9 mouse cellular contexts compared by ENCODE assay signal in genomic region chr14:73389059-73389458, GRCm38 (mm10). TPM values are rescaled to one million over a fixed set of nuclear protein-coding genes. Genes with fewer than 3 reads are reported as not detected.
DNase-seq lines count a peak whose midpoint lies in the region.
"Had no signal": no experiment of that assay in that cellular context is flagged by ENCODE, and none has a peak within 500 bp of the region (broad histone marks: within the 10 kb centered on the region; RNA-seq: fewer than 3 reads in every experiment).

No protein-coding gene starts in this region.

- peak; percentile 23 for DNase-seq in gastrocnemius, postnatal 25 days
- DNase-seq in gastrocnemius, postnatal 10 days, result no peak
- peak; percentile 32 to 43 for DNase-seq in spleen, postnatal 36 days (ENCODE audit: low spot score in 2 of 2)
- no peak for DNase-seq in spleen, postnatal 14 days (ENCODE audit: low spot score in 2 of 2)
- peak; percentile 77 for DNase-seq in lung, postnatal 25 days (ENCODE audit: low spot score)
- peak; percentile 59 to 78 for DNase-seq in thymus, postnatal 36 days
- no peak for DNase-seq in layer of hippocampus, adult 9-11 months
- DNase-seq in MN1 (ENCODE audit: low spot score), result no peak
- DNase-seq: gastrocnemius, postnatal 14 days had no signal

RNA-seq across cellular contexts. Expression of gene Itm2b, which starts 4.0 kb away (rescaled TPM):
- 100 to 1,000 TPM; 244 to 301 TPM for total RNA-seq in gastrocnemius, postnatal 25 days (2021)
- total RNA-seq in gastrocnemius, postnatal 10 days (2021), result 100 to 1,000 TPM; 408 to 439 TPM

Comparison
In these comparisons a context has a peak if more than half of its experiments do, and no peak if none do; other contexts are left out.
1. DNase-seq: peak in gastrocnemius, postnatal 25 days (single experiment), spleen, postnatal 36 days (2 of 2), lung, postnatal 25 days (single experiment) and thymus, postnatal 36 days (2 of 2); none in gastrocnemius, postnatal 10 days (single experiment), spleen, postnatal 14 days (0 of 2), layer of hippocampus, adult 9-11 months (single experiment) and MN1 (single experiment).